Mouse (Mus musculus): ENCODE data around the gene Dnaja3. TPM values are rescaled to one million over a fixed set of nuclear protein-coding genes. Genes with fewer than 3 reads are reported as not detected.

The Dnaja3 gene
- polyA plus RNA-seq, 1 experiment from 2014 or later: 73.1 TPM

DNA sequence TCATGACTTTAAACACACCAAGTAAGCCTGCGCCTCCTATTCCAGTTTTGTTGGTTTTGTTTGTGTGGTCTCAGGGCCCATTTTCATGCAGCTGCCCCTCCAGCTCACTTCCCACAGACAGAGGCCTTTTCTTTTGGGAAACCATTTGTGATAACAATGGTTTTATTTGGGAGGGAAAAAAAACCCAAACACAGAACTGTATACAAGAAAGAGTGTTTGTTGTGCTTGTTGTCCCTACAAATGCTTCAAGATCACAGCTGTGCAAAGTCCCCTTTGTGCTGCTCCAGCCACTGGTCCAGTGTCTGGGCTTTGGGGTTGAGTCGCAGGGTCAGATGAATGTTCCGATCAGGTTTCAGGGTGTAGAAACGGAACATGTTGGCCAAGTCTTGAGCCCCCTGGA, 71.4 kb downstream of the Dnaja3 start:
- Histone ChIP-seq H3K27me3 (ENCODE audit: control insufficient read depth, insufficient read depth, low read length) (no peaks in the 10 kb centered on the region), H3K9me3 (replicated peaks; ENCODE audit: control insufficient read depth, low read length) (no peaks in the 10 kb centered on the region), H3K4me3 (replicated peaks; ENCODE audit: low read length) (no peak overlapping the region), H3K36me3 (ENCODE audit: control insufficient read depth, insufficient read depth, low read length) (peaks cover 14% of the 10 kb centered on the region; the same call in 1 of the 2 replicates), H3K4me2 (ENCODE audit: low read depth, low read length) (no peak overlapping the region), H3K4me1 (ENCODE audit: control insufficient read depth, insufficient read depth, low read length) (no peaks in the 10 kb centered on the region), H3K9ac (ENCODE audit: low read length) (no peak overlapping the region), H3K27ac (ENCODE audit: low read length) (no peak overlapping the region)
- 89% methylated on average over 4 of the region's 4 CpGs for WGBS
- ATAC-seq (ENCODE audit: insufficient read depth, low FRiP score): no peak

DNA sequence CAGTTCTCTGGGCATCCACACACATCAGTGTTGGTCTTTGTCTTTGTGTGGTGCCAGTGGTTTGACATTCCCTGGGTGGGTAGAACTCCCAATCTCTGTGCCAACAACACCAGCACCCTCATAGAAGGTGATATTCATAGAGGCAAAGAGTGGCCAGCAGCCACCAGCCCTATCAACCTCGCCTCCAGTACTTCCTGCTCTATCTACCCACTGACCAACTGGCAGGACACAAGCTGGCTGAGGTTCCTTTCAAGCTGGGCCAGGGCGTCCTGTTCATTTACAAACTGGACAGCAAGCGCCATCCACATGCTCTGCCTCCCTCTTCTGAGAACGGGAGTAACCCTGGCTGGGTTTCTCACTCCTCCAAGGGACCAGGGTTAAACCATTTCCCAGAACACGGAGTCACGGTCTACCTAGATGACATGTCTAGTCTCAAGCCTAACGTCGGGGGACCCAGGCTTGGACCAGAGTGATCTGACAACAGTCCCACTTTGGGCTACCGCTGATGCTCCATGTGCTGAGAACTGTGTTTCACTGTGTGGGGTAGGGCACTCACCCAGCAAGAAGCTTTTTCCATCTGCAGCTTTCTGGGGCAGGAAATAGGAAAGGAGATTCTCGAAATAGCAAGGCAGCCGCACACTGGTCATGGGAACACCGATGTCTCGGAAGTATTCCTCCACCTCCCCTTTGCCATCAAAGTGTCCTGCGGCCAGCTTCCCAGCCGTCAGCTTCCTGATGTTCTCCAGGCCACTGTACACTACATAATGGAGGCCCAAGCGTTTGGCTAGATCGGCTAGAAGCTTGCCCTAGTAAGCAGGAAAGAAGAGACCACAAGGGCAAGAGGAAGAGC, 74.3 kb downstream of the Dnaja3 start:
- Histone ChIP-seq H3K4me1 (ENCODE audit: control insufficient read depth, insufficient read depth, low read length) (peaks cover 7% of the 10 kb centered on the region; the same call in 1 of the 2 replicates), H3K4me3 (replicated peaks; ENCODE audit: low read length) (no peak overlapping the region), H3K36me3 (ENCODE audit: control insufficient read depth, insufficient read depth, low read length) (no peaks in the 10 kb centered on the region), H3K9me3 (replicated peaks; ENCODE audit: control insufficient read depth, low read length) (no peaks in the 10 kb centered on the region), H3K9ac (ENCODE audit: low read length) (no peak overlapping the region), H3K4me2 (ENCODE audit: low read depth, low read length) (no peak overlapping the region), H3K27ac (ENCODE audit: low read length) (no peak overlapping the region), H3K27me3 (ENCODE audit: control insufficient read depth, insufficient read depth, low read length) (no peaks in the 10 kb centered on the region)
- WGBS: 84% methylated on average over 17 of the region's 17 CpGs
- no peak for ATAC-seq (ENCODE audit: insufficient read depth, low FRiP score)

DNA sequence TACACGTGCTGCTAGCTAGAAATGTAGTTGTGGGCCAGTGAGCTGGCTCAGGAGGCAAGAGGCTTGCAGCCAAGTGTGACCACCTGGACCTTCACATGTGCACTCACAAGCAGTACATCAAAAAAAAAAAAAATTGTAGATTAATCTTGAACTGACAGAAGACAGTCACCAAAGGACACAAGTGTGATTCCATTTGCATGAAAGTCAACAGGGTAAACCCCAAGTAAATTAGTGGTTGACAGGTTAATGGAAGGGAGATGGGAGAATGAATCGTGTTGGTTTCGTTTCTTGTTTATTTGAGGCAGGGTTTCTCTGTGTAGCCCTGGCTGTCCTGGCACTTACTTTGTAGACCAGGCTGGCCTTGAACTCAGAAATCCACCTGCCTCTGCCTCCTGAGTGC, 78.1 kb downstream of the Dnaja3 start:
- Histone ChIP-seq H3K9me3 (replicated peaks; ENCODE audit: control insufficient read depth, low read length) (no peaks in the 10 kb centered on the region), H3K27me3 (ENCODE audit: control insufficient read depth, insufficient read depth, low read length) (no peaks in the 10 kb centered on the region), H3K9ac (ENCODE audit: low read length) (0 out of 2 replicates have a peak overlapping the region, but pooled peaks have one; percentile 82), H3K4me3 (replicated peaks; ENCODE audit: low read length) (peak overlapping the region; percentile 74), H3K36me3 (ENCODE audit: control insufficient read depth, insufficient read depth, low read length) (no peaks in the 10 kb centered on the region), H3K27ac (ENCODE audit: low read length) (no peak overlapping the region), H3K4me1 (ENCODE audit: control insufficient read depth, insufficient read depth, low read length) (peaks cover 7% of the 10 kb centered on the region; the same call in 1 of the 2 replicates), H3K4me2 (ENCODE audit: low read depth, low read length) (peak overlapping the region; percentile 60)
- ATAC-seq (ENCODE audit: insufficient read depth, low FRiP score): no peak
- 37% methylated on average over 3 of the region's 3 CpGs for WGBS

DNA sequence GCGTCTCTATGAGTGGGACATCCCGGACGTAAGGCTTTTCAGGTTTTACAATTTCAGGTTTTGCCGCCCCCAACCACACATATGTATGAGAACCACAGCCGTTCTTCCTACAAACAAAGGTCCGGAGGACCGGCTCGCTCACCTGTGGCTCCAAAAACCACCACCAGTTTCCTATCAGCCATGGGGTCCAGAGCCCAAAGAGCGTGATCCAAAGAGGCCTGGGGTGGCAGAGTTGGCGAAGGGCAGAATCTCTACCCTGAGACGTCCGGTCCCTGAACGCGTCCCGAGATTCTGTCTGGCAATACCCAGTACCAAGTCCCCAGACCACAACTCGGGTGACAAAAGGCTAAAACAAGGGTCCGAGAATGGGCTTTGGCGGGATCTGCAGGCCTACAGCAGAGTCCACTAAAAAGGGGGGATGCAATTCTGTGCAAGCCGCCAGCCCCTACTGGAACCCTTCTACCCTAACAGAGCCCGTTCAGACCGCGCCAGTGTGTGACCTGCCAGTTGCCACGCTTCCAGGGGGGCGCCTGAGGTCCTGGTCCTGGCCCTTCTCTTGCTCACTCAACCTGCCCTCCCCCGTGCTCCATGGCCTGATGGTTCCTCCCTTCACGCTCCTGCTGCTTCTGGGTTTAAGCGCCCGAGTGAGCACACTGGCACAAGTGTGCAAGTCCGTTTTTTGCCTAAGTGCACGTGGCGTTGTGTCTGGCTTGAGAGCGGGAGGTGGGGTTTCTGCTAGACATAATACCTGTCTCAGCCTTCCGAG, 79.1 kb downstream of the Dnaja3 start, which contains the start of gene Nmral1:
Nmral1 (minus strand) TSS at position 604 of the 766 bp plus-strand sequence.
- Histone ChIP-seq H3K4me2 (ENCODE audit: low read depth, low read length) (peak within 1 kb of the TSS; percentile 60), H3K36me3 (ENCODE audit: control insufficient read depth, insufficient read depth, low read length) (no peaks in the 10 kb centered on the region), H3K9me3 (replicated peaks; ENCODE audit: control insufficient read depth, low read length) (no peaks in the 10 kb centered on the region), H3K4me3 (replicated peaks; ENCODE audit: low read length) (peak within 1 kb of the TSS; percentile 74), H3K9ac (ENCODE audit: low read length) (peak within 1 kb of the TSS; percentile 82), H3K27me3 (ENCODE audit: control insufficient read depth, insufficient read depth, low read length) (no peaks in the 10 kb centered on the region), H3K27ac (ENCODE audit: low read length) (peak within 1 kb of the TSS; percentile 47), H3K4me1 (ENCODE audit: control insufficient read depth, insufficient read depth, low read length) (peaks cover 7% of the 10 kb centered on the region; the same call in 1 of the 2 replicates)
- 14% methylated on average over 33 of the region's 33 CpGs for WGBS
- peak; percentile 88 for ATAC-seq (ENCODE audit: insufficient read depth, low FRiP score)

DNA sequence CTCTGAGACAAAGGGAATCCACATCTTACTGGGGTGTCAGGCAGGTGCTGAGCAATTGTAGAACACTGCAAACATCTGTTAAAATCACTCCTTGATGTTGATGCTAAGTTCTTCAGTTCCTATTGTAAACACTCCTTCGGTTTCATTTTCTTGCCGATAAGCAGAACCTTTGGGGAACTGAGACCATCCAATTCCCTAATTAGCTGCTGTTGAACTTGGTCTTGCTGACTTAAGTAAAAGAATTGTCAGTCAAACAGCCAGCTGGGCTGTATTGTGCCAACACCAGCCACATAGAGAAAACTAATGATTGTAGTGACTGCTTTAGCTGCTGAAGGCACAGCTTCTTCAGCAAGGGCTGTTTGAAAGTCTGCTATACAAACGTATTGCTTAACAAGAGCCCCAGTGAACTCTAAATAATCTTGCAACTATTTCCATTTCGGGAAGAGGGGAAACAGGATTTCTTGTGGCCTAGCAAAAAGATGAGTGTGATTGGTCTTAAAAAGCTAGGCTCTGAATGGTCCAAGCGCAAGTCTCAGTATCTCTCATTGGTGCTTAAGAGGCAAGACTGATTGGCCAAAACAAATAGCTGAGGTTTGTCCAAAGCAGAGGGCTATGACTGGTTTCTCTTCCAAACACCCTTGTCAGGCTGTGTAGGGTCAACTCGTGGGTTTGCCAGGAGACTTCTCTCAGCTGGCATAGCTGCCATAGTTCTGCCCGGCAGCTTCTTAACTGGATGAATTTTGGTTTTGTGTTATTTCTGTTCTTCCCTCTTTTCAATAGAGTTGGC, 82.5 kb downstream of the Dnaja3 start:
- H3K4me3 ChIP-seq (replicated peaks; ENCODE audit: low read length): no peak overlapping the region
- H3K27ac ChIP-seq (ENCODE audit: low read length): peak overlapping the region; percentile 3; the same call in 1 of the 2 replicates
- H3K9ac ChIP-seq (ENCODE audit: low read length): 0 out of 2 replicates have a peak overlapping the region, but pooled peaks have one; percentile 2
- no peak for ATAC-seq (ENCODE audit: insufficient read depth, low FRiP score)
- peaks cover 10% of the 10 kb centered on the region for H3K4me1 ChIP-seq (ENCODE audit: control insufficient read depth, insufficient read depth, low read length)
- H3K9me3 ChIP-seq (replicated peaks; ENCODE audit: control insufficient read depth, low read length): no peaks in the 10 kb centered on the region
- H3K36me3 ChIP-seq (ENCODE audit: control insufficient read depth, insufficient read depth, low read length): no peaks in the 10 kb centered on the region
- no peaks in the 10 kb centered on the region for H3K27me3 ChIP-seq (ENCODE audit: control insufficient read depth, insufficient read depth, low read length)
- 58% methylated on average over 7 of the region's 7 CpGs for WGBS
- H3K4me2 ChIP-seq (ENCODE audit: low read depth, low read length): no peak overlapping the region

DNA sequence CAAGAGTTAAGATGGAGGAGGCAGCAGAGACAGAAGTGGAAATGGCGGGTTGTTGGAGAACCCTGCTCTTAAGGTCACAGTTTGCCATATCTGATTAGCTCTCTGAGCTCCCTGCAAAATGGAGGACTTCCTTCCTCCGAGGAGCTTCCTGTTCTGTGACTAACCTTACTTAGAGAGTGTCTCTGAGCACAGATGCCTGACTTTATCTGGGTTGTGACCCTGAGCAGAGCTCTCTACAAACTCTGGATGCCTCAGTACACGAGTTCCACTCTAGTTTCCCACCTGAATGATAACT, 83.1 kb downstream of the Dnaja3 start:
- H3K4me1 ChIP-seq (ENCODE audit: control insufficient read depth, insufficient read depth, low read length): peaks cover 7% of the 10 kb centered on the region
- no peaks in the 10 kb centered on the region for H3K27me3 ChIP-seq (ENCODE audit: control insufficient read depth, insufficient read depth, low read length)
- WGBS: 59% methylated on average over 3 of the region's 3 CpGs
- H3K9ac ChIP-seq (ENCODE audit: low read length): no peak overlapping the region
- H3K9me3 ChIP-seq (replicated peaks; ENCODE audit: control insufficient read depth, low read length): no peaks in the 10 kb centered on the region
- H3K4me3 ChIP-seq (replicated peaks; ENCODE audit: low read length): no peak overlapping the region
- no peak overlapping the region for H3K27ac ChIP-seq (ENCODE audit: low read length)
- ATAC-seq (ENCODE audit: insufficient read depth, low FRiP score): no peak
- no peak overlapping the region for H3K4me2 ChIP-seq (ENCODE audit: low read depth, low read length)
- H3K36me3 ChIP-seq (ENCODE audit: control insufficient read depth, insufficient read depth, low read length): no peaks in the 10 kb centered on the region

DNA sequence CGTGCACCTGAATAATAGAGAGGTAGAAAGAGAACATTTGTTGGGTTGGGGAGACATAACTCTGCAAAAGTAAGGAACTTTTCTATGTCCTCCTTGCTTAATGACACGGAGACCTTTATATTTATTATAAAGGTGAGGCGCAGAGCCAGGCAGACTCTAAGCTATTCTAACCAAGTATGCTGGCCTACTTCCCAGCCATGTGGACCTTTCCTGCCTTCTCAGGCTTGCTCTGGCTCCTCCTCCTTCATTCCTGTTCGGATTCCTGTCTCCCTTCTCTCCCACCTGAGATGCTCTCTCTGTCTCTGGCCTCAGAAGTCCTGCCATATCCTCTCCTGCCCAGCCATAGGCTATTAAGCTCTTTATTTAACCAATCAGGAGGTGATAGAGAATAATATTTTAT, 85.5 kb downstream of the Dnaja3 start:
- H3K4me3 ChIP-seq (replicated peaks; ENCODE audit: low read length): no peak overlapping the region
- ATAC-seq (ENCODE audit: insufficient read depth, low FRiP score): no peak
- no peaks in the 10 kb centered on the region for H3K27me3 ChIP-seq (ENCODE audit: control insufficient read depth, insufficient read depth, low read length)
- no peak overlapping the region for H3K27ac ChIP-seq (ENCODE audit: low read length)
- H3K36me3 ChIP-seq (ENCODE audit: control insufficient read depth, insufficient read depth, low read length): no peaks in the 10 kb centered on the region
- peaks cover 7% of the 10 kb centered on the region; the same call in 1 of the 2 replicates for H3K4me1 ChIP-seq (ENCODE audit: control insufficient read depth, insufficient read depth, low read length)
- no peaks in the 10 kb centered on the region for H3K9me3 ChIP-seq (replicated peaks; ENCODE audit: control insufficient read depth, low read length)
- H3K9ac ChIP-seq (ENCODE audit: low read length): no peak overlapping the region
- H3K4me2 ChIP-seq (ENCODE audit: low read depth, low read length): no peak overlapping the region
- 73% methylated on average over 4 of the region's 4 CpGs for WGBS

DNA sequence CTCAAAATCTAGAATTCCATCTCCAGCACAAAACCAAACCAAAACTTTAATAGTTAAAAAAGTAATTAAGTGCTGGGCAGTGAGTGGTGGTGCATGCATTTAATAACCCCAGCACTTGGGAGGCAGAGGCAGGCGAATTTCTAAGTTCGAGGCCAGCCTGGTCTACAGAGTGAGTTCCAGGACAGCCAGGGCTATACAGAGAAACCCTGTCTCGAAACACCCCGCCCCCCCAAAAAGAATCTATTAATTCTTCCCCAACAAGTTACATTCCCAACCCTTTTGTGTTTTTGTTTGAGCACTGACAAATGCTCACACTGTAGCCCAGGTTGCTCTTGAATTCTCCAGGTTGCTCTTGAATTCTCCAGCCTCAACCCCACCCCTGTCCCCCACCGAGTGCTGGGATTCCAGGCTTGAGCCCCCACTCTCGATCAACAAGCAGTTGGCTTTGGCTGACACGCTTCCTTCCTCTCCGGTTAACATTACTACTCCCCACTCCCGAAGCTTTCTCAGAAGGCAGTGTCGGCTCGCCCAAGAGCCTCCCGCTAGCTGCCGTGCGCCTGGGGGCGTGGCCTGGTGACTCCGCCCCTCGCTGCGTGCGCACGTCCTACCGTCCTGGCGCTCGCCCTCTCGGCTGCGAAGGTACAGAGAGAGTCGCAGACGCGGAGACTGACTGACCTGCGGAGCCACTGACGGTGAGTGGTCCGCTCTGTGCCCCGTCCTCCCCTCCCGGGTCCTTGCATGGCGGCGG, 86.2 kb downstream of the Dnaja3 start, which contains the start of gene Hmox2:
Hmox2 (plus strand) TSS at position 582 of the 748 bp plus-strand sequence.
- Histone ChIP-seq H3K4me3 (replicated peaks; ENCODE audit: low read length) (peak within 1 kb of the TSS; percentile 88), H3K4me1 (ENCODE audit: control insufficient read depth, insufficient read depth, low read length) (peaks cover 7% of the 10 kb centered on the region; the same call in 1 of the 2 replicates), H3K9me3 (replicated peaks; ENCODE audit: control insufficient read depth, low read length) (no peaks in the 10 kb centered on the region), H3K36me3 (ENCODE audit: control insufficient read depth, insufficient read depth, low read length) (no peaks in the 10 kb centered on the region), H3K27ac (ENCODE audit: low read length) (peak within 1 kb of the TSS; percentile 77), H3K27me3 (ENCODE audit: control insufficient read depth, insufficient read depth, low read length) (no peaks in the 10 kb centered on the region), H3K4me2 (ENCODE audit: low read depth, low read length) (peak within 1 kb of the TSS; percentile 58), H3K9ac (ENCODE audit: low read length) (peak within 1 kb of the TSS; percentile 94)
- peak; percentile 97 for ATAC-seq (ENCODE audit: insufficient read depth, low FRiP score)
- 5% methylated on average over 35 of the region's 35 CpGs for WGBS

Measured in stomach, embryonic 16.5 days (tissue).